Mouse (Mus musculus) C2C12 (cell line): ENCODE data around the gene Slc25a53.

Experiments
- CEBPB ChIP-seq: IDR thresholded peaks from one replicate; pipeline ENCODE4 v1.6.1; 2011; ENCODE audit warnings: low read depth, mild to moderate bottlenecking, control low read depth, moderate library complexity
- CTCF ChIP-seq: IDR thresholded peaks from one replicate; pipeline ENCODE4 v1.5.1; 2011; ENCODE audit not compliant: control insufficient read depth, insufficient read depth, insufficient read length
- FOSL1 ChIP-seq: IDR thresholded peaks from one replicate; pipeline ENCODE4 v1.8.0; 2011; ENCODE audit warnings: mild to moderate bottlenecking, low read length; ENCODE audit not compliant: poor library complexity, insufficient read depth, severe bottlenecking
- MYOD1 ChIP-seq: IDR thresholded peaks from one replicate; pipeline ENCODE4 v1.6.1; 2011; ENCODE audit warnings: low read depth; ENCODE audit not compliant: control insufficient read depth, insufficient read length
- MYOG ChIP-seq: IDR thresholded peaks from one replicate; pipeline ENCODE4 v1.6.1; 2011; ENCODE audit not compliant: control insufficient read depth, insufficient read length; ENCODE audit errors: extremely low read depth
- USF1 ChIP-seq: IDR thresholded peaks from one replicate; pipeline ENCODE4 v1.6.1; 2011; ENCODE audit warnings: low read depth, mild to moderate bottlenecking, control low read depth, moderate library complexity

- TF ChIP-seq CTCF: no peak
- no peak for TF ChIP-seq USF1
- no peak for TF ChIP-seq FOSL1
- TF ChIP-seq MYOD1: no peak
- TF ChIP-seq CEBPB: no peak
- no peak for TF ChIP-seq MYOG
Measured at GRCm38 (mm10) chrX:136959688-136960087, 78.4 kb downstream of the Slc25a53 start.
